Mouse (Mus musculus): Measurements from ENCODE around the gene Neurod1.

Neurod1 gene

GRCm38 (mm10) chr2:79456575-79457349, at the start of gene Neurod1, which contains the start of gene Cerkl:
Gene Neurod1, minus strand, starts transcription at chr2:79456751.
Gene Cerkl, minus strand, starts transcription at chr2:79456785.
- no peak for DNase-seq (ENCODE audit: low spot score in 2 of 2)

GRCm38 (mm10) chr2:79498990-79499755, 42.6 kb upstream of the Neurod1 start:
- peak; percentile 34 to 64 for DNase-seq (ENCODE audit: low spot score in 2 of 2)

DNA sequence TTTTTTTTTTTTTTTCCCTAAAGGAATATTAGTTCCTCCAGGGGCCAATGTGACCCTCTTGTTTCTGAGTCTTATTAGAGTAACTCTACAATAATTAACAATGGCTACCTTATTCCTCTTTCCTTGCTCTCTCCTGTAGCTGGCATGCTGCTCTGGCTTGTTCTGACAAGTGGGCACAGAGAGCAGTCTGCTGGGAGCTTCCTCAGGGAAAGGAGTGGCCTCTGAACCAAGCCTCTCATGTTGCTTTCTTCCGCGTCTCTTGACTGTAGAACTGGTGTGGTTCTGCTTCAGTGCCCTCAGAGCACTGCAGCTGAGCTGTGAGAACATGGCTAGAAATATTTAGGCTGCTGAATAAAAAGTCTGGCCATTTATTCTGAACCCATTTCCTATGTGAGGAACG, 28.6 kb upstream of the Neurod1 start:
- no peak for DNase-seq (ENCODE audit: low spot score in 2 of 2)

- DNase-seq (ENCODE audit: low spot score in 2 of 2): no peak
Observed at GRCm38 (mm10) chr2:79482511-79482910, 26.0 kb upstream of the Neurod1 start.

DNA sequence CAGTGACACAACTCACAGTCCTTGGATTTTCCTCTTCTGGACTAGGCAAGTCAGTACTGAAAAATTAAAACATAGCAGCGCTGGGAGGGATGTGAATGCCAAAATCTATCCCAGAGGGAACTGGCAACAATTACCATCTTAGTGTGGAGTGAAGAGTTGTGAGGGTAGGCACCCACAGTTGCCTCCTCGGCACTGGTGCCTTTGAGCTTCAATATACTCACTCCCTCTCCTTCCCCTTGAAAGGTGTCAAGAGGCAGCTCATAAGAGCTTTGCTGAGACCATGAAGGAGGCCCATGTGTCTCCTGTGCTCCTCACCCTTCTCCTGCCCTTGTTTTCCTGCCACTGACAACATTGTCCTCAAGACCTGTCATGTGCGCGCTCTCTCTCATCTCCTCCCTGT, 5.9 kb upstream of the Neurod1 start:
- DNase-seq (ENCODE audit: low spot score in 2 of 2): no peak

DNA sequence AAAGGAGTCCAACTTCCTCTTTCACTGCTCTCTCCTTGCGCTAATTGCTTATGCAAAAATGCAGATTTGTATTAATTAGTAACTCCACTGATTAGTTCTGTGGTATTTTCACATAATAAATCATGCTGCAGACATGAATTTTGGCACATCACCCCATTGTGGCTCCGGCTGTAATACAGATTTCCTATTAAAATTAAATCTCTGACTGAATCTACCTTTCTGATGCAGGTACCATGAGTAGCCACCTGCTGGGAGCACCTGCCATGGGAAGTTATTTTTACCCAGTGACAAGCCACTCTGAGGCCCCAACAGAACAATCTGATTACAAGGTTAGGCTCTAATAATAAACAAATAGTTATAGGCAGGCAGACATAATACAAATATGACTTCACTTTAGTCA, 5.3 kb upstream of the Neurod1 start:
- DNase-seq (ENCODE audit: low spot score in 2 of 2): no peak

DNA sequence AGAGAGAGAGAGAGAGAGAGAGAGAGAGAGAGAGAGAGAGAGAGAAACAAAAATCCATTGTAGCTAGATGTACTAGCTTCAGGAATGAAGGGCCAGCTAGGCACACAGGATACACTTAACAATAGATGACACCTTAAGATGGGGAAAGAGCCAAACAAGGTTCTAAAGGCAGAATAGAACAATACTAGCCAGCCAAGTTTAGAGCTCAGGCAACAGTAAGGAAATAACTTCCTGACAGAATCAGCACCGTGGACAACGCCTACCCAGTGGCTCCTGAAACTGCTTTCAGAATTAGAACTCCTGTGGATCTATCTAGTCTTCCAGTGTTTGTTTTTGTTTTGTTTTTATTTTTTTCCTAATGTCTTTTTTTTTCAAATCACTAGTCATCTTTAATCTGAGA, 4.0 kb upstream of the Neurod1 start:
- DNase-seq (ENCODE audit: low spot score in 2 of 2): no peak

GRCm38 (mm10) chr2:79460107-79460506, 3.6 kb upstream of the Neurod1 start:
- no peak for DNase-seq (ENCODE audit: low spot score in 2 of 2)

DNA sequence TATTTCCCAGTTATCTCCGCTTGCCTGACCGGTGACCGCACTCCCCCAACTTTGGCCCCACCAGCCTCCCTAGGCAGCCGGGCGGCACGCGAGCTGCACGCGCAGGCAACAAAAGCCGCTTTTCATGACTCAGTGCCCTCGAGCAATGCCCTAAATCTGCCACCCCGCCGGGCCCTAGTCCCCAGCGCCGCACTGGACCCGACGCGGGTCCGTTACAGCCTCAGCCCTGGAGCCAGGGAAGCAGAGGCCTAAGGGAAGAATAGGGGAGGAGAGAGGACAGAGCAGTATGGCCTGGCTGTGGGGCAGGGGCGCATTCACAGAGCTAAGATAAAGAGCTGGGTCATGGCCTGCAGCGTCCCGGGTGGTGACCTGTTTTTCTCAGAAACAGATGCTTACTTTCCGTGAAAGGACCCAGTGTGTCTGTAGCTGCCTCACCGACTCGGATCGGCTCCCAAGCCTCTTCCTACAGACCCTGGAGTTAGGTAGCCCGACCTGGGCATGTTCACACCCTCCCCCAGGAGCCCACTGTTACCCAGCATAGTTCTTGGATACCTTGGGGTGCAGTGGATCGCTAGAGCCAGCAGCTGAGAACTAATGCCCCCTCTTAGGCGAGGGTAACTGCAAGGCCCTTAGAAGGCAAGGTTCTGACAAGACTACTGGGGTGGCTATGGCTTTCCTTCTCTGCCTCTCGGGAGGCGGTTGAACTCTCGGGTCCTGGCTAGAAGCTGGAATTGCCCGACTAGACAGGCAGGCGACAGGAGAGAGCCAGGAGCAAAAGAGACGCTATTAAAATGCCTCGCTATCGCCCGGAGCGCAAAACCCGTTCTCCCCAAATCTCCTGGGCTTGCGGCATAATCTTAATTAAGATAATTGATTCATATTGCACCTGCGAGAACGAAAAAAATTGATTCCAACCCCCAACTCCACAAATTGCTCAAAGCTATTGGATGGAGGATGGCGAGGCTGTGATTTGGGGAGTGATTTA, 2.8 kb upstream of the Neurod1 start:
- DNase-seq (ENCODE audit: low spot score in 2 of 2): no peak

DNA sequence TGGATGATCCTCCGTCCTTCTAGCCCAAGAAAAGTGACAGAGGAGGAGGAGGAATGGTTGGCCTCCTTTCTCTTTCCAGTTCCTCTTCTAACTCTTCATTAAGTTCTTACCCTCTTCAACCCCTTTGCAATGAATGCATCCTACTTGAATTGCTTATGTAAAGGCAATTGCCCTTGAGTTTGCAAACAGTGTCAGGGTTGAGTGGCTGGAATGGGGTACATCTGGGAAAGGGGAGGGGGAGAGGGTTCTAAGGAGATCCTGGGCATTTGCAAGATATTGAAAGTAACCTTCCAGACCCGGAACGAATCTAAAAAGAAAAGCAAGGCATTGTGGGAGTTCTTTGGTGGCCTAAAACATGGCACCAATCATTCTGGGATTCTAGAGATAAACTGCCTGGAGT, 1.4 kb upstream of the Neurod1 start:
- no peak for DNase-seq (ENCODE audit: low spot score in 2 of 2)

DNA sequence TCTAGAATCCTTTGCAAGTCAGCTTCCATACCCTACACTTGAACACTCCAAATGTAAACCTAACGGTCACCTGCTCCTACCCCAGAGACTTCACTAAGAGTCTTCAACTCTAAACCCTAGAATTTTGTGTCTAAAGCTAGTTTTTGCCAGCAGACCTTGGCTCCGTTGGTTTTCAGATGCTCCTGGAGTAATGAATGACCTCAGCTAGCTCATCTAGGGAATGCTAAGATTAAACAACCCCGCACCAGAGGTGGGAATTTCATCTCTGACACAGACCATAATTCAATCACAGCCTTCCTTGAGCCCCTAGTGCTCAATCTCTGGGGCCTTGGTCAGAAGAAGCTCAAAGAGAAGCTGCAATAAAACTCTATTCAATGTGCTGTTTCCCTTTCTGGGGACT, 883 bp upstream of the Neurod1 start:
- no peak for DNase-seq (ENCODE audit: low spot score in 2 of 2)

GRCm38 (mm10) chr2:79455646-79456045, 905 bp downstream of the Neurod1 start:
- DNase-seq (ENCODE audit: low spot score in 2 of 2): no peak

- no peak for DNase-seq (ENCODE audit: low spot score in 2 of 2)
Observed at GRCm38 (mm10) chr2:79454786-79455446, 1.6 kb downstream of the Neurod1 start.

- DNase-seq (ENCODE audit: low spot score in 2 of 2): peak; percentile 66 to 87
Observed at GRCm38 (mm10) chr2:79453901-79454781, 2.4 kb downstream of the Neurod1 start.

GRCm38 (mm10) chr2:79451438-79451837, 5.1 kb downstream of the Neurod1 start:
- no peak for DNase-seq (ENCODE audit: low spot score in 2 of 2)

GRCm38 (mm10) chr2:79450684-79451394, 5.7 kb downstream of the Neurod1 start:
- DNase-seq (ENCODE audit: low spot score in 2 of 2): no peak

- no peak for DNase-seq (ENCODE audit: low spot score in 2 of 2)
Observed at GRCm38 (mm10) chr2:79449371-79449770, 7.2 kb downstream of the Neurod1 start.

GRCm38 (mm10) chr2:79447198-79447597, 9.4 kb downstream of the Neurod1 start:
- DNase-seq (ENCODE audit: low spot score in 2 of 2): no peak

GRCm38 (mm10) chr2:79443861-79444620, 12.5 kb downstream of the Neurod1 start:
- DNase-seq (ENCODE audit: low spot score in 2 of 2): no peak

Measured in urinary bladder, postnatal 4 days (tissue).